Mouse (Mus musculus): ENCODE measurements at regions not wholly inside any gene's neighbourhood (a gene's known extent, or its start where the extent isn't known, plus 50 kb on each side); places are given as distances from the start of the nearest gene placed in this dataset.

- peak; percentile 87 for DNase-seq
Observed at GRCm38 (mm10) chr12:54312522-54313210, 109.0 kb upstream of the Egln3 start.

DNA sequence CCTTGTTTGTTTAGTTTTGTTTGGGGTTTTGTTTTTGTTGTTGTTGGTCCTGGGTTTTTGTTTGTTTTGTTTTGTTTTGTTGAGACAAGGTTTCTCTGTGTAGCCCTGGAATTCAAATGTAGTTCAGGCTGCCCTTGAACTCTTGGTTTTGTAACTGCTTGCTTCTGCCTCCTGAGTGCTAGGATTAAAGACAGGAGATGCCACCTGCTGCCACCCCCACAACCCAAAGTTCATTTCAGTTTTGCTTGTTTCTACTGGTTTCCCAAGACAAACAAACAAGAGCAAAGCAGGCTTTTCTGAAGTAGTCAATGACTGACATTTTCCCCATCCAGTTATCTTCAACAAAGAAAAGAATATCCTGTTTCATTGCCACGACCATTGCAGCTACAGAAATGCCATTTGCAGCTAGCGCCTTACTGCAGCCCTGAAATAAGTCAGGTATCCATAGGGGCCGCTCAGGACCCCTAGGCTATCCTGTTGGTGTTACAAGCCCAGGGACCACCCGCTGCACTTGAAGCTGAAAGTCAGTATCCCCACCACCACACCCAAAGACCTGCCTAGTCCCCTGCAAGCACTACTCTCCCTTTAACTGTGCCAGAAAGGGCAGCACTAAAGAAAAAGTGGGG is 108.3 kb upstream of the Egln3 start:
- DNase-seq = peak; percentile 74

GRCm38 (mm10) chr12:54309874-54310273 is 106.2 kb upstream of the Egln3 start:
- peak; percentile 68 for DNase-seq

DNA sequence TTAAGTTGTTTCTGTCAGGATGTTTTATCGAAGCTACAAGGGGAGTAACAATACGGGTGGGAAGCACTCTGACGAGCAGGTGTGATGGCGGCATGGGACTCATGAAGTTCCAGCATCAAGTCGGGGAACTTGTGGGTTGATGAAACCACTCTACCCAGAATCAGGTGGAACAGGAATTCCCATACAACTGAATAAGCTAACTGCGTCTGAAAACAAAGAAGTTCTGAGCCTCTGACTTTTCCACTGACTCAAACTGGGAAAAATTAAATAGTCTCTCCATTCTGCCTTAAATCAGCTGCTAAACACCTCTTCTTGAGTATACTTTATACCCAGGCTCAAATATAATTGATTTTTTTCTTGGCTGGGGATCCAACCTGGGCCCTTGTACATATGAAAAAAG is 105.6 kb upstream of the Egln3 start:
- no peak for DNase-seq

GRCm38 (mm10) chr12:54305135-54305630 is 101.5 kb upstream of the Egln3 start:
- DNase-seq = peak; percentile 73

DNA sequence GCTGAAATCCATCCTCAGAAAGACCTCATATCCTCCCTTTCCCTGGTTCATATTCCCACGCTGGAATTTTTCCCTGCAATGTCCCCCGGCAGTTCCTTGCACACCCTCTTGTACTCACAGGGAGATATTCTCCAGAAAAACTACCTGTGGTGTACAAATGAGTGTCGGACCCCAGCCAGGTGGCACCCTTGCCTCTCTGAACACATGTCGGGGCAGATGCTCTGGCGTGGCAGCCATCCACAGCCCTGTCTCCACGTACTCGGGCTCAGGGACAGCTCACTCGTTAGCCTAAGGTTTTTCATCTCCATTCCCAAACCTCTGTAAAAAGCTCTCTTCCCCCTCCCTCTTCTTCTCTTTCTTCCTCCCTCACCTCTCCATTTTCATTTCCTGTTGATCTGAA is 100.1 kb upstream of the Egln3 start:
- DNase-seq = peak; percentile 45

- peak; percentile 60 for DNase-seq
Observed at GRCm38 (mm10) chr12:54299506-54299905, 95.8 kb upstream of the Egln3 start.

DNA sequence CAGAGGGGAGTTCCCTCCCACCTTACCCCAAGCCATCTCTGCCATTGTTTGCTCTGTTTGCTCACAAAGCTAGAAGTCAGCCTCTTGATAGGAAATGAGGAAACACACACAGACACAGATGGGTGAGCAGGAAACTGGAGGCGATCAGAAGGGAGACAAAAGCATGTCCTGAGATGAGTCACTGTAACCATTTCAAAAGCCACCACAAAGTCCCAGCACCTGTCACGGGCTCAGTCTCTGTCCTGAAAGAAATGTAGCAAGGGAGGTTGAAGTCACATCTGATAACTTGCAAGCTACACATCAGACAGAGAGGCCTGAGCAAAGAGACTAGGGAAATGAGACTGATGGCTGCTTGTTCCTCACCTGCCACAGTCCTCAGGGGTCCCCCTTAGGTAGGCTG is 89.6 kb upstream of the Egln3 start:
- peak; percentile 64 for DNase-seq

GRCm38 (mm10) chr12:54290311-54290710 is 86.7 kb upstream of the Egln3 start:
- peak; percentile 19 for DNase-seq

DNA sequence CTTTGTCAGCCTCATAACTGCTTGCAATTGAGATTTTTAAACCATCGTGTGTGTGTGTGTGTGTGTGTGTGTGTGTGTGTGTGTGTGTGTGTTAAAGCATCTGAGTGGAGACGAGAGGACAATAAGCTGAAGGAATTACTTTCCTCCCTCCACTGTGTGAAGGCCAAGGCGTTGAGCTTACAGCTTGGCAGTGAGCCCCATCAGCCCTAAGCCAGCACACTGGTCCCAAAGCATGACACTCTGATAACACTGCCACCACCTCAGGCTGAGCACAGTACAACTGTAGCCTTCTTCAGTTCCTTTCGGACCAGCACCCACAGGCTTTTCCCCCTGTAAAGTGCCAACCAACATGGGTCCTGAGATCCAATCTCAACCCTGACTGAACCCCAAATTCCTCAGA is 85.1 kb upstream of the Egln3 start:
- peak; percentile 88 for DNase-seq

DNA sequence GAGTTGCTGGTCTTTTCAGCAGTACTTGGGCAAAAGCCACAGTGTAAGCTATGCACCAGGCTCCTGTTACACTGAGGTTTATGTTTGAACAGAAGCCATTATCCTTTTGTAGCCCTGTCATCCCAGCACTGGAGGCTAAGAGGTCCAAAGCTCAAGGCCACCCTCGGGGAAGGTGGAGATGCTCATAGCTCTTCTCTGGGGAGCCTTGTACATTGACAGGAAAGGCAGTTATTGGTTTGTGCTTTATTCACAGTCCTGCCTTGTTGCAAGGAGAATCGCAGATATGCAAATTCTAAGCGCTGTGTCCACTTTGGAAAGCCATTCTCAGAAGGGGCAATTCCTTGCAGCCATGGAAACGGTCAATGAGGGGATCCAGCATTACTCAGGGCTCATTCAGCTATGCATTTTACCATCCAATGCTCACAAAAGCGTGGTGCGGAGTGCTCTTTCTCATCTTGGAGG is 84.4 kb upstream of the Egln3 start:
- DNase-seq = no peak

DNA sequence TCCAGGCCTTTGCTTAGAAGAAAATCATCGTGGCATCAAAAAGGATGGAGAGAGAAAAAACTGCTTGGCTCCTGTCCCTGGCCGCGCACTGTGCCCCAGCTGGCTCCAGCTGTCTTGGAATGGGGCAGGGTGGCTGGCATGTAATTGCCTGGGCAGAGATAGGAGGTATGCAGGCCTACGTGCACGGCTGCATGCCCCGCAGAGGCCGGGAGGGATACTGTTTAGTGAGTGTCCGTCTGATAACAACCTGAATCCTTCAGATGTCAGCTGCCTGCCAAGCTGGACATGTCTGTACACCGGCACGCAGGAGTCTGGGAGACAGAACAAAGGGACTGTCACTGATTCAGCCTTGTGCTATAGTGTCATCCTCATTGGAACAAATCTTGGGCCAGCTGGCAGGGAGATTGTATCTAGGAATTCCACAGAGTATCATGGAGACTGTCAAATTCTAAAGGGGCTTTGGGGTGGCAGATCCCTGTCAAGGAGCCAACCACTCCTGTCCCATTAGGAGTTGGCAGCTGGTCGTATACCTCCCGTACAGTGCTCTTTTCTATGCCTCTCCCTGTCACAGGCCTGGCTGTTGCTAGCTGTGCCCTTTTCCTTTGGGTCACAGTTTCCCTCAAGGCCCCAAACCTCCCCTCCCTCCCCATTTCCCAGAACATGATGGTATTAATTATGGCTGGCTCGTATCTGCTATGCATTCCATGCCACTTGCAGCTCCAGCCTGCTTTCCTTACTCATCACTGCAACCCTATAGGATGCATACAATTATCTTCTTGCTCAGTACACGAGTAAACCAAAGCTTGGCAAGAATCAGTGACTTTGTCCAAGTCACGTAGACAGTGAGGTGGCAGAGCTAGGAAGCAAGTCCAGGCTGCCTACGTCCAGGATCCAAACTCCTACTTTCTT is 83.5 kb upstream of the Egln3 start:
- peak; percentile 97 for DNase-seq

- peak; percentile 91 for DNase-seq
Observed at GRCm38 (mm10) chr12:54283646-54284045, 80.0 kb upstream of the Egln3 start.

DNA sequence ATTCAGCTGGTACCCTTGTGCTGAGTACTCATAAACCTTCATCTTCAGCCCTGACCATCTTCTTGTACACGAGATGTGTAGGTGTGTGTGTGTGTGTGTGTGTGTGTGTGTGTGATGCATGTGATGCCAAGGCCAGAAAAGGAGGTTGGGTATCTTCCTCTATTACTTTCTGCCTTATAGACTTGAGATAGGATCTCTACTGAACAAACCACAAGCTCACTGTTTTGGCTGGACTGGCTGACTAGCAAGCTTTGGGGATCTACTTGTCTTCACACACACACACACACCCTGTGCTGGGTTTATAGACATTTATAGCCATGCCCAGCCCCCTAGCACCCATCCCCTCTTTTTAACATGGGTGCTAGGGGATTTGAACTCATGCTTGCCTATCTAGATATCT is 79.4 kb upstream of the Egln3 start:
- DNase-seq = no peak

- DNase-seq = peak; percentile 87
Observed at GRCm38 (mm10) chr12:54282281-54282921, 78.7 kb upstream of the Egln3 start.

GRCm38 (mm10) chr12:54280457-54280856 is 76.8 kb upstream of the Egln3 start:
- DNase-seq = peak; percentile 96

GRCm38 (mm10) chr12:54280001-54280400 is 76.3 kb upstream of the Egln3 start:
- DNase-seq = peak; percentile 82

- peak; percentile 87 for DNase-seq
Observed at GRCm38 (mm10) chr12:54276978-54277537, 73.4 kb upstream of the Egln3 start.

DNA sequence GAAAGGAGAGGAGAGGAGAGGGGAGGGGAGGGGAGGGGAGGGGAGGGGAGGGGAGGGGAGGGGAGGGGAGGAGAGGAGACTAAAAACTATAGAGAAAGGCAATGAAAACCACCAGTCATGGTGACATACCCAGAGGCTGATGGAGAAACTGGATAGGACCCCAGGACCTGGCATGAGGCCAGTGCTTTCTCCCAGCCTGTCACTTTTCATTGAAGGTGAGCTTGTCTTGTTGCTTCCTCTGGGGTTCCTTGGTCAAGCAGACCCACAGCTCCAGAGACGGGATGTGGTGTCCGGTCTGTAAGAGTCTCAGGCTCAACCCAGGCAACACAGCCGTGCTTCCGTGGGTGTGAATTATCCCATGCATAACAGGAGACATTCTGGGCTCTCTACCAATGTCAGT is 69.8 kb upstream of the Egln3 start:
- DNase-seq = peak; percentile 62

DNA sequence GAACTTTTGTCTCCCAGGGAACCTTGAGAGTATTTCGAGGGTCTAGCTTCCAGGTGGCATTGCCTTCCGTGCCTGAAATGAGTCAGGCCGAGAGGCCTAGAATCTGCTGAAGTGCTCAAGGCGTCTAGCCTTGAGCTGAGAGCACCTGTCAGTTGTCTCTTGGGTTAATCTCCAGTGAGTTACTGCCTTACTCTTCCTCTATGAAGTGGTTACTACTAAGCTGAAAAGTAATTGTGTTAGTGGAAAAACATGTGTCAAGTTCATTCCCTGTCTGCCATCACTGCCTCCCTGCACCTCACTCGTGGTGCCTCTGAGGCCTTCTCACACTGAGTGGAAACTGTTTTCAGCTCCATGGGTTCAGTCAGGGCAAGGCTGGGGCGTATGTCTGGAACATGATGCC is 69.0 kb upstream of the Egln3 start:
- DNase-seq = peak; percentile 65

DNA sequence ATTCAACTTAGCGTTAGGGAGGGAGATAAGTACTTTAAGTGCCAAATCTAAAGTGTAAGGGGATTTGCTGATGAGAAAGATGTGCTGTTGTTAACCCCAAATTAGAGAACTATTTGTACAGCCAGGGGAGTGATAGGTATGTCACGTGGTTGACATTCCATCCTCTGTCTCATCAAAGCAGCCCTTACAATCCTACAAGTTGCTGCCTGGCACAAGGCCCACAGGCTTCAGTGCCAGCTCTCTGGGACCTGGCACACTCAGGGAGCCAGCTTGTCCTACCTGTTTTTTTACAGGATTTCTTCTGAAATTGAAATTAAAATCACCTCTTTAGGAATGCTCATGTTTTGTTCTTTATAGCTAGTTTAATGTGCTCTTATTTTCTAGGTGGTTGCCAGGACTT is 68.6 kb upstream of the Egln3 start:
- no peak for DNase-seq

DNA sequence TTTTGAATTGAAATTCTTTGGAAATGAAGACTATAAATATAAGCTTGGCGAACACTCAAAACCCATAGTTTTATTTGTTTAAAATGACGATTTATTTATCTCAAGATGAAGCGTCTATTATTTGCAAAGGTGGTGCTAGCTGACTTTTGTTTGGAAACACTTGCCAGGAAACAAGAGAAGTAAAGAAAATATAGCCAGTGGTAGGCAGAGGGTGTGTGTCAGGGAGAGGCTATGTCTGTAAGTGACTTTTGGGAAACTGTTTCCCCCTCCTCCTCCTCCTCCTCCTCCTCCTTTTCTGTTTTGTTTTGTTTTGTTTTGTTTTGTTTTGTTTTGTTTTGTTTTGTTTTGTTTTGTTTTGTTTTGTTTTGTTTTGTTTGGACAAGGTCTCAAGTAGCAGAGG is 62.2 kb upstream of the Egln3 start:
- no peak for DNase-seq
